27 mouse cellular contexts compared by ENCODE assay signal in the genomic region with DNA sequence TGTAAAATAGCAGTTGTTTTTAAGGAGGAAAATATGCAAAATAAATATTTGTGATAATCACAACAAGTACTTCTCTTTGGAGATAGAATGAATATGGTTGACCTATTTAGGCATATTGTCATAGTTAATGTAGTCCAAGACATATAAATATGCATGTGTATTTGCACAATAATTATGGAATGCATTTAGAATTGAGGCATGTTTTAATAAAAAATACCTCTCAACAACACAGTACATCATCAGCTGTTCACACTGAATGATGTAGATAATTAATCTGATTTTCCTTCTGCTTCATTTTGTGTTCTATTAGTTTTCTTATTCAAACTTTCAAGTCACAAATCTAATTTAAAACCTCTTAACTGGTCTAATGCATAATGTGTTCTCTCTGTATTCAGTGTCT.
"Had no signal": no experiment of that assay in that cellular context is flagged by ENCODE, and none has a peak within 500 bp of the region (broad histone marks: within the 10 kb centered on the region; RNA-seq: fewer than 3 reads in every experiment).

No protein-coding gene starts in this region.

- H3K4me3 ChIP-seq: gastrocnemius, adult 2 months; heart, embryonic 10.5 days; heart, embryonic 12.5 days; hindbrain, embryonic 10.5 days; hindbrain, embryonic 12.5 days; intestine, embryonic 15.5 days; layer of hippocampus, adult 2 months; limb, embryonic 13.5 days; limb, embryonic 15.5 days; liver, embryonic 12.5 days had no signal

- H3K4me2 ChIP-seq: heart, embryonic 12.5 days; hindbrain, embryonic 12.5 days; hindbrain, embryonic 14.5 days; intestine, embryonic 15.5 days; limb, embryonic 13.5 days; limb, embryonic 15.5 days; liver, embryonic 12.5 days had no signal

- H3K4me1 ChIP-seq: heart, embryonic 10.5 days; heart, embryonic 12.5 days; hindbrain, embryonic 10.5 days; hindbrain, embryonic 12.5 days; intestine, embryonic 15.5 days; limb, embryonic 13.5 days; limb, embryonic 15.5 days; liver, embryonic 12.5 days had no signal

- ATAC-seq: hindbrain, embryonic 16.5 days; inflammation-experienced regulatory T-cells, adult 6 months; intestine, embryonic 15.5 days; intestine, postnatal 0 days; liver, embryonic 12.5 days had no signal

- H3K36me3 ChIP-seq: heart, embryonic 10.5 days; heart, embryonic 12.5 days; hindbrain, embryonic 10.5 days; hindbrain, embryonic 12.5 days; intestine, embryonic 15.5 days; limb, embryonic 13.5 days; limb, embryonic 15.5 days; liver, embryonic 12.5 days had no signal

- H3K9me3 ChIP-seq: heart, embryonic 10.5 days; heart, embryonic 12.5 days; hindbrain, embryonic 10.5 days; hindbrain, embryonic 12.5 days; intestine, embryonic 15.5 days; limb, embryonic 13.5 days; limb, embryonic 15.5 days; liver, embryonic 12.5 days had no signal

- DNase-seq: gastrocnemius, adult 2 months; gastrocnemius, postnatal 10 days; gastrocnemius, postnatal 25 days; heart, adult 18-20 months; heart, postnatal 10 days; heart, postnatal 4 days; kidney, adult 18-20 months; kidney, adult 8-10 months; kidney, postnatal 10 days; kidney, postnatal 25 days; kidney, postnatal 4 days; layer of hippocampus, postnatal 36 days; left cerebral cortex, postnatal 4 days had no signal

- H3K9ac ChIP-seq: heart, embryonic 12.5 days; hindbrain, embryonic 12.5 days; hindbrain, embryonic 14.5 days; intestine, embryonic 15.5 days; limb, embryonic 13.5 days; limb, embryonic 15.5 days; liver, embryonic 12.5 days; liver, embryonic 14.5 days had no signal

- H3K27ac ChIP-seq: gastrocnemius, adult 2 months; heart, embryonic 10.5 days; hindbrain, embryonic 10.5 days; hindbrain, embryonic 12.5 days; hindbrain, embryonic 14.5 days; intestine, embryonic 15.5 days; layer of hippocampus, adult 2 months; limb, embryonic 13.5 days; limb, embryonic 15.5 days; liver, embryonic 12.5 days; liver, embryonic 14.5 days had no signal

- H3K27me3 ChIP-seq: heart, embryonic 12.5 days; hindbrain, embryonic 12.5 days; intestine, embryonic 15.5 days; limb, embryonic 13.5 days; limb, embryonic 15.5 days; liver, embryonic 12.5 days had no signal
